Mouse (Mus musculus) kidney, embryonic 16.5 days (tissue): Measurements from ENCODE around the gene Gzme. TPM values are rescaled to one million over a fixed set of nuclear protein-coding genes. Genes with fewer than 3 reads are reported as not detected.

Source experiments
- microRNA-seq: library from miRNA; unstranded; fragments of <30 nt; microRNA quantifications from one replicate; pipeline ENCODE4, GENCODE M21; 2016
- polyA plus RNA-seq: library from polyadenylated mRNA; unstranded; fragments of >200 nt; fragmentation: Nextera tagmentation; extraction: Ambion mirVana; gene quantifications from 2 replicates; pipeline ENCODE4 v1.2.1, GENCODE M21; 2015

The Gzme gene
- polyA plus RNA-seq, 1 experiment from 2014 or later: not detected

Small RNA genes within 50 kb of the gene (microRNA-seq; reads per million reads assigned to microRNA genes)
- gene Mir6949: not detected

Other genes starting within 250 kb of the Gzme start
- 0.42 and 0.74 TPM in 2 replicates for gene Cbln3, start 236.2 kb downstream of the Gzme start, polyA plus RNA-seq
- 18.7 and 19.3 TPM in 2 replicates for gene Khnyn, start 235.7 kb downstream of the Gzme start, polyA plus RNA-seq
- gene Sdr39u1, start 220.3 kb downstream of the Gzme start, polyA plus RNA-seq: 71.1 and 75.8 TPM in 2 replicates
- 2.0 and 2.3 TPM in 2 replicates for gene Cma1, start 175.9 kb downstream of the Gzme start, polyA plus RNA-seq
- gene Cma2, start 169.6 kb downstream of the Gzme start, polyA plus RNA-seq: not detected in 2 replicates
- not detected in 2 replicates for gene Mcpt1, start 102.7 kb downstream of the Gzme start, polyA plus RNA-seq
- gene Mcpt9, start 90.1 kb downstream of the Gzme start, polyA plus RNA-seq: not detected in 2 replicates
- 0.15 TPM in 1 of 2 replicates, not detected in the other for gene Mcpt2, start 78.6 kb downstream of the Gzme start, polyA plus RNA-seq
- not detected in 2 replicates for gene Mcpt4, start 58.3 kb downstream of the Gzme start, polyA plus RNA-seq
- gene Mcpt8, start 35.4 kb downstream of the Gzme start, polyA plus RNA-seq: 0.22 and 0.52 TPM in 2 replicates
- gene Ctsg, start 18.1 kb downstream of the Gzme start, polyA plus RNA-seq: not detected in 2 replicates
- not detected in 2 replicates for gene Gzmd, start 12.0 kb upstream of the Gzme start, polyA plus RNA-seq
- not detected in 2 replicates for gene Gzmg, start 39.0 kb upstream of the Gzme start, polyA plus RNA-seq
- gene Gzmn, start 54.0 kb upstream of the Gzme start, polyA plus RNA-seq: not detected in 2 replicates
- not detected in 2 replicates for gene Gzmf, start 90.8 kb upstream of the Gzme start, polyA plus RNA-seq
- gene Gzmc, start 114.0 kb upstream of the Gzme start, polyA plus RNA-seq: not detected in 2 replicates
- 0.11 TPM in 1 of 2 replicates, not detected in the other for gene Gzmb, start 141.6 kb upstream of the Gzme start, polyA plus RNA-seq
- 2.8 and 2.9 TPM in 2 replicates for gene Atp12a, start 244.4 kb upstream of the Gzme start, polyA plus RNA-seq